Mouse (Mus musculus) neutrophil, adult 59 days (primary cell): ENCODE measurements around the gene Adh6a. TPM values are rescaled to one million over a fixed set of nuclear protein-coding genes. Genes with fewer than 3 reads are reported as not detected.

Source experiments
- total RNA-seq, 2 experiments: library from RNA; stranded (reverse); gene quantifications; 1 replicate in 1 of 2; 2 replicates in 1 of 2; pipeline ENCODE4 v1.2.4; 2023

Gene Adh6a
- not detected for total RNA-seq

GRCm38 (mm10) chr3:138312965-138313364 is at the start of gene Adh6a:
Gene Adh6a (plus strand): TSS chr3:138313286.

GRCm38 (mm10) chr3:138341471-138341870 is 28.4 kb downstream of the Adh6a start, which contains the start of gene Adh6b:
Gene Adh6b (plus strand): TSS chr3:138341775.

Other genes with a start within 250 kb of the Adh6a start
- not detected for gene 1110002E22Rik, start 248.2 kb upstream of the Adh6a start, total RNA-seq
- gene Gm5105, start 245.9 kb upstream of the Adh6a start, total RNA-seq = not detected
- gene Trmt10a, start 169.8 kb upstream of the Adh6a start, total RNA-seq = 1 to 10 TPM; 3.6 to 3.9 TPM
- under 1 TPM; 0.53 to 0.69 TPM for gene Mttp, start 168.3 kb upstream of the Adh6a start, total RNA-seq
- not detected for gene 4930579F01Rik, start 119.5 kb upstream of the Adh6a start, total RNA-seq
- not detected for gene Adh7, start 95.5 kb upstream of the Adh6a start, total RNA-seq
- under 1 TPM in 1 of 2 experiments, not detected in 1; 0.47 TPM for gene Adh1, start 52.3 kb upstream of the Adh6a start, total RNA-seq
- gene Adh6b, start 28.5 kb downstream of the Adh6a start, total RNA-seq = not detected
- not detected for gene Adh4, start 102.2 kb downstream of the Adh6a start, total RNA-seq
- gene Adh5, start 129.8 kb downstream of the Adh6a start, total RNA-seq = 10 to 100 TPM; 26.4 to 33.3 TPM
- gene Metap1, start 176.2 kb downstream of the Adh6a start, total RNA-seq = 10 to 100 TPM; 18.9 to 21.1 TPM
- gene Eif4e, start 212.9 kb downstream of the Adh6a start, total RNA-seq = 10 to 100 TPM; 48.2 to 52.3 TPM